Mouse (Mus musculus): ENCODE results near the gene Dlg2. TPM values are rescaled to one million over a fixed set of nuclear protein-coding genes. Genes with fewer than 3 reads are reported as not detected.

The Dlg2 gene
- polyA plus RNA-seq, 1 experiment from 2014 or later, result 15.5 TPM

GRCm38 (mm10) chr7:92333220-92333898 lies 1856.9 kb downstream of the Dlg2 start:
- H3K4me3 ChIP-seq, result no peak overlapping the region
- H3K9ac ChIP-seq, result no peak overlapping the region
- H3K27ac ChIP-seq, result no peak overlapping the region
- no peaks in the 10 kb centered on the region for H3K4me1 ChIP-seq
- ATAC-seq (ENCODE audit: insufficient number of reproducible peaks, insufficient read depth, low FRiP score, low TSS enrichment, low read depth), result no peak
- no peak overlapping the region for H3K4me2 ChIP-seq
- no peaks in the 10 kb centered on the region for H3K9me3 ChIP-seq
- no peaks in the 10 kb centered on the region for H3K36me3 ChIP-seq
- WGBS, result 81% methylated on average over 5 of the region's 5 CpGs
- H3K27me3 ChIP-seq, result no peaks in the 10 kb centered on the region

GRCm38 (mm10) chr7:92356542-92356941 lies 1880.1 kb downstream of the Dlg2 start:
- H3K4me3 ChIP-seq, result no peak overlapping the region
- H3K27me3 ChIP-seq, result no peaks in the 10 kb centered on the region
- no peaks in the 10 kb centered on the region for H3K9me3 ChIP-seq
- WGBS, result 58% methylated on average over 3 of the region's 3 CpGs
- H3K36me3 ChIP-seq, result no peaks in the 10 kb centered on the region
- H3K4me1 ChIP-seq, result 0 out of 2 replicates have a peak, but pooled peaks cover 3% of the 10 kb centered on the region
- H3K9ac ChIP-seq, result no peak overlapping the region
- H3K27ac ChIP-seq, result no peak overlapping the region
- no peak for ATAC-seq (ENCODE audit: insufficient number of reproducible peaks, insufficient read depth, low FRiP score, low TSS enrichment, low read depth)
- no peak overlapping the region for H3K4me2 ChIP-seq

GRCm38 (mm10) chr7:92363386-92363785 lies 1886.9 kb downstream of the Dlg2 start:
- Histone ChIP-seq H3K4me2 (no peak overlapping the region), H3K27ac (no peak overlapping the region), H3K4me1 (peaks cover 26% of the 10 kb centered on the region), H3K9me3 (no peaks in the 10 kb centered on the region), H3K4me3 (no peak overlapping the region), H3K9ac (no peak overlapping the region), H3K36me3 (no peaks in the 10 kb centered on the region), H3K27me3 (no peaks in the 10 kb centered on the region)
- no peak for ATAC-seq (ENCODE audit: insufficient number of reproducible peaks, insufficient read depth, low FRiP score, low TSS enrichment, low read depth)
- 33% methylated on average over 3 of the region's 3 CpGs for WGBS

- Histone ChIP-seq H3K4me3 (no peak overlapping the region), H3K9me3 (no peaks in the 10 kb centered on the region), H3K27ac (no peak overlapping the region), H3K27me3 (no peaks in the 10 kb centered on the region), H3K36me3 (no peaks in the 10 kb centered on the region), H3K4me2 (no peak overlapping the region), H3K4me1 (peaks cover 26% of the 10 kb centered on the region), H3K9ac (no peak overlapping the region)
- no peak for ATAC-seq (ENCODE audit: insufficient number of reproducible peaks, insufficient read depth, low FRiP score, low TSS enrichment, low read depth)
- WGBS, result 37% methylated on average over 4 of the region's 4 CpGs
These were observed 1887.3 kb downstream of the Dlg2 start for GRCm38 (mm10) chr7:92363800-92364199.

- Histone ChIP-seq H3K36me3 (no peaks in the 10 kb centered on the region), H3K9me3 (no peaks in the 10 kb centered on the region), H3K27me3 (no peaks in the 10 kb centered on the region), H3K9ac (no peak overlapping the region), H3K4me3 (no peak overlapping the region), H3K4me1 (peaks cover 23% of the 10 kb centered on the region), H3K27ac (no peak overlapping the region), H3K4me2 (no peak overlapping the region)
- no peak for ATAC-seq (ENCODE audit: insufficient number of reproducible peaks, insufficient read depth, low FRiP score, low TSS enrichment, low read depth)
- 71% methylated on average over 1 of the region's 1 CpGs for whole genome bisulfite sequencing
These were observed 1890.6 kb downstream of the Dlg2 start for GRCm38 (mm10) chr7:92367111-92367510.

GRCm38 (mm10) chr7:92370521-92370920 lies 1894.0 kb downstream of the Dlg2 start:
- no peak overlapping the region for H3K4me2 ChIP-seq
- peaks cover 3% of the 10 kb centered on the region; the same call in 1 of the 2 replicates for H3K4me1 ChIP-seq
- no peak for ATAC-seq (ENCODE audit: insufficient number of reproducible peaks, insufficient read depth, low FRiP score, low TSS enrichment, low read depth)
- H3K27ac ChIP-seq, result no peak overlapping the region
- no peak overlapping the region for H3K9ac ChIP-seq
- no peaks in the 10 kb centered on the region for H3K27me3 ChIP-seq
- H3K36me3 ChIP-seq, result no peaks in the 10 kb centered on the region
- H3K9me3 ChIP-seq, result no peaks in the 10 kb centered on the region
- no peak overlapping the region for H3K4me3 ChIP-seq

- no peak overlapping the region for H3K9ac ChIP-seq
- H3K36me3 ChIP-seq, result no peaks in the 10 kb centered on the region
- 72% methylated on average over 4 of the region's 4 CpGs for WGBS
- ATAC-seq (ENCODE audit: insufficient number of reproducible peaks, insufficient read depth, low FRiP score, low TSS enrichment, low read depth), result no peak
- no peak overlapping the region for H3K4me2 ChIP-seq
- H3K27me3 ChIP-seq, result no peaks in the 10 kb centered on the region
- no peak overlapping the region for H3K27ac ChIP-seq
- H3K4me3 ChIP-seq, result no peak overlapping the region
- peaks cover 3% of the 10 kb centered on the region; the same call in 1 of the 2 replicates for H3K4me1 ChIP-seq
- no peaks in the 10 kb centered on the region for H3K9me3 ChIP-seq
These were observed 1895.2 kb downstream of the Dlg2 start for GRCm38 (mm10) chr7:92371638-92372037.

- Histone ChIP-seq H3K4me3 (no peak overlapping the region), H3K9me3 (no peaks in the 10 kb centered on the region), H3K36me3 (no peaks in the 10 kb centered on the region), H3K27ac (no peak overlapping the region), H3K9ac (no peak overlapping the region), H3K4me2 (no peak overlapping the region), H3K4me1 (no peaks in the 10 kb centered on the region), H3K27me3 (no peaks in the 10 kb centered on the region)
- WGBS, result 81% methylated on average over 5 of the region's 5 CpGs
- no peak for ATAC-seq (ENCODE audit: insufficient number of reproducible peaks, insufficient read depth, low FRiP score, low TSS enrichment, low read depth)
These were observed 1897.4 kb downstream of the Dlg2 start for GRCm38 (mm10) chr7:92373863-92374357.

GRCm38 (mm10) chr7:92383913-92384484 lies 1907.5 kb downstream of the Dlg2 start:
- H3K36me3 ChIP-seq, result no peaks in the 10 kb centered on the region
- H3K27me3 ChIP-seq, result no peaks in the 10 kb centered on the region
- H3K9ac ChIP-seq, result no peak overlapping the region
- no peaks in the 10 kb centered on the region for H3K9me3 ChIP-seq
- no peak overlapping the region for H3K27ac ChIP-seq
- no peak overlapping the region for H3K4me3 ChIP-seq
- no peak for ATAC-seq (ENCODE audit: insufficient number of reproducible peaks, insufficient read depth, low FRiP score, low TSS enrichment, low read depth)
- WGBS, result 46% methylated on average over 5 of the region's 5 CpGs
- H3K4me1 ChIP-seq, result peaks cover 3% of the 10 kb centered on the region; the same call in 1 of the 2 replicates
- no peak overlapping the region for H3K4me2 ChIP-seq

GRCm38 (mm10) chr7:92392052-92392640 lies 1915.7 kb downstream of the Dlg2 start:
- Histone ChIP-seq H3K36me3 (no peaks in the 10 kb centered on the region), H3K27me3 (no peaks in the 10 kb centered on the region), H3K9ac (no peak overlapping the region), H3K27ac (peak overlapping the region; percentile 60; the same call in 1 of the 2 replicates), H3K4me3 (no peak overlapping the region), H3K4me1 (peaks cover 6% of the 10 kb centered on the region), H3K4me2 (no peak overlapping the region), H3K9me3 (no peaks in the 10 kb centered on the region)
- 47% methylated on average over 6 of the region's 6 CpGs for WGBS
- ATAC-seq (ENCODE audit: insufficient number of reproducible peaks, insufficient read depth, low FRiP score, low TSS enrichment, low read depth), result no peak

GRCm38 (mm10) chr7:92396783-92397182 lies 1920.3 kb downstream of the Dlg2 start:
- Histone ChIP-seq H3K27me3 (no peaks in the 10 kb centered on the region), H3K36me3 (no peaks in the 10 kb centered on the region), H3K27ac (no peak overlapping the region), H3K9me3 (no peaks in the 10 kb centered on the region), H3K9ac (no peak overlapping the region), H3K4me2 (no peak overlapping the region), H3K4me1 (peaks cover 14% of the 10 kb centered on the region), H3K4me3 (no peak overlapping the region)
- 77% methylated on average over 1 of the region's 1 CpGs for WGBS
- ATAC-seq (ENCODE audit: insufficient number of reproducible peaks, insufficient read depth, low FRiP score, low TSS enrichment, low read depth), result no peak

- Histone ChIP-seq H3K9ac (no peak overlapping the region), H3K4me3 (no peak overlapping the region)
- WGBS, result 52% methylated on average over 1 of the region's 1 CpGs
These were observed 1922.4 kb downstream of the Dlg2 start for GRCm38 (mm10) chr7:92398841-92399240.

More at GRCm38 (mm10) chr7:92398841-92399240, 1922.4 kb downstream of the Dlg2 start:
- ATAC-seq (ENCODE audit: insufficient number of reproducible peaks, insufficient read depth, low FRiP score, low TSS enrichment, low read depth), result no peak
- Histone ChIP-seq H3K4me1 (peaks cover 9% of the 10 kb centered on the region; the same call in 1 of the 2 replicates), H3K36me3 (no peaks in the 10 kb centered on the region), H3K4me2 (no peak overlapping the region), H3K27ac (no peak overlapping the region), H3K27me3 (no peaks in the 10 kb centered on the region), H3K9me3 (no peaks in the 10 kb centered on the region)

All from embryonic facial prominence, embryonic 13.5 days (tissue).